Mouse (Mus musculus): ENCODE results near the gene Trmt61a. TPM values are rescaled to one million over a fixed set of nuclear protein-coding genes. Genes with fewer than 3 reads are reported as not detected.
A peak's percentile ranks its signal among the peaks of the same experiment; 100 is the strongest.
"Not testable (repeated sequence)": the region's sequence is repeated elsewhere in the genome, so short reads cannot be mapped to it uniquely, and the experiment has no call there.

The Trmt61a gene
- total RNA-seq, 2 experiments from 2014 or later: 17.1 to 19.7 TPM

DNA sequence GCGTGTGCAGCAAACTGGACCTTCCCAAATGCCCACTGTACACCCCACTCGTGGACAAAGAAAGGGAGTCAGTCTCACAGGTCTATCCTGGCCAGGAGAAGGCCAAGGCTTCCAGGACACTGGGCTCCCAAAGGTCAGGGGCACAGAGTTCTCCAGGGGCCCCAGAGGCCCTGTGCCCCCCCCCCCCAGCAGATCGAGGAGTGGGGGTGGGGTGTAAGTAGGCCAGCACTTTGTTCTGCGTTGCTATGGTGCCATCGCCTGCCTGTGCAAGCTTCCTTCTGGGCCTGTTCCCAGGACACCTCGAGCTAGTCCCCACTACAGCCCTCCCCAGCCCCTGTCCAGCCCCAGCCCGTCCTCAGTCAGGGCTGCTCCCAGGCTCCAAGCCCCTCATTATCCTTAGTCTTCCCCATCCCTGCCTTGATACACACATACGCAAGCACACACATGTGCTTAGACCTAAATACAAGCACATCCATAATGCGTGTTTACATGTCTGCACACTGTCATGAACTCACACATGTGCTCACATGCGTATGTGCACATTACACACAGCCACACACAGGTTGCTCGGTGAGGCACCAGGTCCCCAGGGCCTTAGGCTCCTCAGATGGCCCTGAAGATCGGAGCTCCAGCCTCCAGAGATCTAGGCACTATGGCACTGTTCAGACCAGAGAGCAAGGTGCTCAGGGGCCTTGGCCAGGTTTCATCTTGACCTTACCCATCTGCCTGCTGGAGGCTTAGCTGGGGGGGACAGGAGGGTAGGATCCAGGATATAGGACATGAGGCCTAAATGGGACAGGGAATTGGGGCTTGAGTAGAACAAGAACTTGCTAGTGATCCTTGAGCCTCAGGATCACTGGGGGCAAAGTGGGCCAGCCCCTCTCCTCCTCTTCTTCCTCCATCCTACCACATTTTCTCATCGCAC lies 17.2 kb downstream of the Trmt61a start:
- DNase-seq (ENCODE audit: extremely low spot score in 1 of 2, low spot score in 1 of 2): no peak

DNA sequence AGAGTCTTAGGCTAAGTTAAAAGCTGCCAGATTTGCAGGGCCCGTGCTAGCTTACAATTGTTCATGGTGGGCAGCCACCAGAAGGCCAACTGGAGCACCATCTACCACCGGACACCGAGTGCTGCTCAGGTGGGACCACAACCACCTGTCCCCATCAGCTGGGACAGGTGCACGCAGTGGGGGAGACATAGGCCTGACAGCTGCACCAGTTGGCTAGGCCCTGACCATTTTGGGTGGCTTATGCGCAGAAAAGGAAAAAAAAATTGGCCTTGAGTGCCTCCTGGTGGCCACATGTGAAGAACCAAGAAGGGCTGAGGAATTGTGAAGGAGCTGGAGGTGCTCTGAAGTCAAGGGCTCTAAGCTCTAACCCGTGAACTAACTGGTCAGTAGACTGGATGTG lies 18.3 kb downstream of the Trmt61a start:
- peak in 1 of 2 experiments; percentile 77 for DNase-seq (ENCODE audit: extremely low spot score in 1 of 2, low spot score in 1 of 2)

DNA sequence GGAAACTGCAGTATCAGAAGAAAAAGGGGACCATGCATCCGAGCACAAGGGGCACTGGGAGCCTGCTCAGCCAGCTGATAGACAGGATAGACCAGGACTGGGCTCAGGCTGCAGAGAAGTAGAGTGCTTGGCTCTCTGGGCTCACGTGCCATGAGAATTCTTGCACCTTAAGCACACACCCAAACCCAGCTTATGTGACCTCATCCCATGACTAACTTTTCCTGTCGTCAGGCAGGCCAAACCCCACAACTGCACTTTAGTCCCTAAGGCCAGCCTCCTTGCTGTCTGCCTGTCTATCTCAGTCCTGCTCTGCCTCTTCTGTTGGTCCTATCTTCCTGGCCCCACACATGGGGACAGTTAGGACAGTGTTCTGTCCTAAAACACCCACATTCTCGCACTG lies 19.8 kb downstream of the Trmt61a start:
- DNase-seq (ENCODE audit: extremely low spot score in 1 of 2, low spot score in 1 of 2): no peak

DNA sequence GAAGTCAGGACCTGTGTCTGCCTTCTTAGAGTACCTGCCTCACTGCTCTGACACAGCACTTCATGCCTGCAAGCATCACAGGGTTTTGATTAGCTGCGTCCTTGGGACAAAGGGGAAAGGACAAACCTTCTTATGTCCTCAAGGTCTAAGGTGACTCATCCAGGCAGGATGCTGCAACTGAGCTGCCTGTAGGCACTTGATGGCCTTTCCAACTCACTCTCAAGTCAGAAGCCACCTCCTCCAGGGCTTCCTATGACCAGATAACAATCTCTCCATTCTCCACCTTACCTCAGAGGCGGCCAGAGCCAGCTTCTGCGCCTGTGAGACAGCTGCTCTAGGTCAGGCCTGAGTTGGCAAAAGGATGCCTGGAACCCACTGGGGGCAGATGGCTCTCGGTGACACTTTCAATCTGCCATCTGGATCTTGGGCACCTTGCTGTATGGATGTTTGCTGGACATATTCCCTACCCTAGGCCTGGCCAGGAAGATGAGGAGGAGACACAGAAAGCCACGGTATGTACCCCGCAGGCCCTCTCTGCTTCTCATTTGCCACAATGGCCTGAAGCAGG lies 20.5 kb downstream of the Trmt61a start:
- DNase-seq (ENCODE audit: extremely low spot score in 1 of 2, low spot score in 1 of 2): no peak

DNA sequence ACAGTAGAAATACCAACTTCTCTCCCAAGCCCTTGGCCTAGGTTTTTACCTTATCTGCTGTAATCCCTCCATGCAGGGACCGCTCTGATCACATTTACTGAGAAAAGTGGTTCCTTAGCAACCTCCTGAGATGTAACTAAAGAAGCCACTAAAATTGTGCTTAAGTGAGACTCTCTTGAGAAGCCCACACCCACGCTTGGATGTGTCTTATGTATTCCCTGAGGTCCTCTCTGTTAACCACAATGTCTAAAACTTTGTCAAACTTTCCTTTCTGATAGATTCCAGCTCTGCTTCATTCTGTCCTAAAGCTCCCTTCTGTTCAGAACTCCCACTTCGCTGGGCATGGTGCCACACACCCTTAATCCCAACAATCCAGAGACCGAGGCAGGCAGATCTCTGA lies 21.6 kb downstream of the Trmt61a start:
- no peak for DNase-seq (ENCODE audit: extremely low spot score in 1 of 2, low spot score in 1 of 2)

DNA sequence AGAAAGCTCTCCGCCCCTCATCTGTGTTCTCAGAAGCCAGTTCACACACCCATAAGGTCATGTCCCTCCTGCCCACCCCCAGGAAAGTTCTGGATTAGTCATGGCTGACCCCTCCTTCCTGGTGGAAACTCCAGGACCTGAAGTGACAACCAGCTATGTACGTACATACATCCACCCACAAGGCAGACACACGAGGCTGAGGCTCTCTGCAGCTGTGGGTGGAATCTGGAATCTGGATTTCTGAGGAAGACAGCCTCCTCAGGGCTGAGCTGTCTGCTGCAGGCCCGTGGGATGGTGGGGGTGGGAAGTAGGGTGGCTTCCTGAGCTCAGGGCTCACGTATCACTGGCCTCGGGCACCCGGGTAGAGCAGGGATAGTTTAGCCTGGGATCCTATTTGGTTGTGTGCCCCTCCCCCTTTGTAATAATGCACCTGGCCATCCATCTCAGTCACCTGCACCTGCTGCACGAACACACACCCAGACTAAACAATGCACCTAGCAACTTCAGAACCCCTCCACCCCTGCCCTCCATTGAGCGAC lies 23.1 kb downstream of the Trmt61a start:
- DNase-seq (ENCODE audit: extremely low spot score in 1 of 2, low spot score in 1 of 2): no peak

DNA sequence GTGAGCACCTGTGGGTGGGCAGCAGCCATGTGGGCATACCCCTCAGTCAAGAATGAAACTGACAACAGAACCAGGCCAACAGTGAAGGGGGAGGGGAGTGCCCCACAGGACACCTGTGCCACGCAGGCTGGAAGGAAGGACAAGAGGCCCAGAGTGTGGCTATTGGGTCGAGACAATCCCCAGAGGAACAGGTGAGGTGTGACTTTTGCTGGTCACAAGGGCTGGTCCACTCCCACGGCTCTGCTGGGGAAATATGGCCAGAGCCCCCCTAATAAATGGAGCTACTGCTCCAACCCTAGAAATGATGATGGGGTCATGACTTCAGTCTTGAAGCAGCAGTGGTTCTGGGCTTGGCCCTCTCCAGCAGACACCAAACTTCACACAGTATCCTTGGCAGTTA lies 25.4 kb downstream of the Trmt61a start:
- no peak for DNase-seq (ENCODE audit: extremely low spot score in 1 of 2, low spot score in 1 of 2)

DNA sequence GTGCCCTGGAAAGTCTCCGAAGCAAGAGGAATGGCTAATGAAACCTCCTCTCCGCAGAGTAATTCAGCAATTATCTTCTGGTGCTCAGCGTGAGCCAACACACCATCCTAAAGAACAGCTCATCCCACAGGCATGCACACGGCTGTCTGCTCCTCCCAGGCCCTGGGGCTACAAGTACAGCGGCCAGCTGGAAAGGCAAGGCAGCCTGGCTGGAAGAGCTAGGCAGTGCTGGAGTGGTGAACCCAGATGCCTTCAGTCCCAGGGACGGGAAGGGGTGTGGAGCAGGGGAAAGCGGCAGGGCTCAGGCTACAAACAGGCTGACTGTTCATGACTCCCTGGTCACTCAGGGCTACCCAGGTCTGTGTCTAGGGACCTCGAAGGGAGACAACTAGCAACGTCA lies 26.7 kb downstream of the Trmt61a start:
- DNase-seq (ENCODE audit: extremely low spot score in 1 of 2, low spot score in 1 of 2): no peak

DNA sequence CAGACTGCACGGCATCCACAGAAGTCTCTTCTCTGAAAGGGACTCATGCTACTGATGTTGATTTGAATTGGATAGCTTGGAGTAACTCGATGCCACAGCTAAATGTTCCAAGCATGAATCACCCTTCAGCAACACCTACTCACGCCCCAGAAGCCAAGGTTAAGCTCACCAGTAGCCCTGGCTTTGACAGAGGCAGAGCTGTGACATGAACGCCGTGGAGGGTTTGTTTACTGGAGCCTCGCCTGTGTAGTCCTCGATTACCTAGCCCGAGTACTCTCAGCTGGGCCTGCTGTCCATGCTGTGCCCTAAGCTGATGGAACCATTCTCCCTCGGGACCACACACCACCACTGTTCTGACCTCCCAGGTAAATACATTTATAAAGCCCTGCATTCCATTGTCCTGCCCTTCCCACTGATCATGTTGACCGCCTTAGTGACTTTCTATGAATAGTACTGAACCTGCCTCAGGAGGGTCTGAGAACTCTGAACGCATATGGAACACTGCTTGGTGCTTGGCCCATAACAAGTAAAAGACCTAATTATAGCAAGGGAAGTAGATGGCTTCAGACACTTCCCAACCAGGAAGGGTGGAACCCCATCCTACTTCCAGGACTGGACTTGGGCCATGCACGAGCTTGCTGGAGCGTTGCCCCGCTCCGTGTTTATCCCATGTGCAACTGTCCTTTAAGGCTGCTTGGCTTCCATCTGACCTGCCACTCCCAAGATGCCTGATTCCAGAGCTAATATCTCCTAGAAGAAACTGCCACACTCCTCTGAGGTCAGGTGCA lies 27.5 kb downstream of the Trmt61a start:
- no peak for DNase-seq (ENCODE audit: extremely low spot score in 1 of 2, low spot score in 1 of 2)

DNA sequence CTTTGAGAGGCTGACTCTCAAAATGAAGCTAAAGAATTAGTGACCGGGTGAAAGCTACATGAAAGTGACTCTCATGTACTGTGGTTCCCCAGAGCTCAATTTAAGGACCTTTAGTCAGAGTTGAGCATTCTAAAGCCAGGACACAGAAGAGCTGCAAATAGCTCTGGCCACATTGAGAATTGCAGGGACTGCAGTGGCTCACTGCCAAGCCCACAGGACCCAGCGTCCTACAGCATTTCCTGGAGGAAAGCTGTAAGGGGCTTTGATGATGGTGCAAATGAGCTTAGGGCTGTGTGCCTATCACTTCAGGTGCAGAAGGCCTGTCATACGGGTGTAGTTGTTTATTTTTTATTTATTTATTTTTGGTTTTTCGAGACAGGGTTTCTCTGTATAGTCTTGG lies 30.3 kb downstream of the Trmt61a start:
- DNase-seq (ENCODE audit: extremely low spot score in 1 of 2, low spot score in 1 of 2): no peak

DNA sequence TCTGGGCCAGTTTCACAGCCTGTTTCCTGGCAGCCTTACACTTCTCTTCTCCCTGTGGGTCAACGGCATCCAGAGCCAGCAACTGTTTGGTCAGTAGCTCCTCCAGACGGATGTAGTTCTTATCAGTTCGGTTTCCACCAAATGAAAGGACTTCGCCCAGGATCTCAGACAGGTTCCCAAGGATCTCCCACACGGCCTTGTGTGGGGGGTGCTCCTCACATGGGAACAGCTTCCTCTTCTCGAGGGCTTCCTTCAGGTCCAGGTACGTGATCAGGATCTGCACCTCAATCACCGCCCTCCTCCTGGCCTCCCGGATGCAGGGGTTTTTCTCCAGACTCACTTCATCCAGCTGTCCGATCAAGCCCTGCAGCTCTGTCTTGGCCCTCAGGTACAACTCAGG lies 32.2 kb downstream of the Trmt61a start:
- no peak for DNase-seq (ENCODE audit: extremely low spot score in 1 of 2, low spot score in 1 of 2)

DNA sequence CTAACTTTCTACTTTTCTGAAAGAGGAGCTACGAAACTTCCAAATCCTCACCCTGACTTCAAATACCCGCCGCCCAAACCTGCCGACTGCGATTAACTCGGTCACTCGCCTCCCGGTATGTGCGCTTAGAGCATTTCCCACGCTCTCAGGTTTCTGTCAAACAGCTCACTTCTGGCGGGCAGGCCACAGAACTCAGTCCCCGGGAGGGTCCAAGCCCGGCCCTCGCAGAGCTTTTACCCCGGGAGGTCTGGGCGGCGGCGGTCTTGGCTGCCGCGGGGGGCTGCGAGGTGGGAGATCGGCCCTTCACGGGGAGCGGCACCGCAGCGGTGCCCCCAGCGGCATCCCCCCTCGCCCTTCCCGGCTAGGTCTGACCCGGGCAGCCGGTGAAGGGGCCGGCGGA lies 34.6 kb downstream of the Trmt61a start:
- no peak for DNase-seq (ENCODE audit: extremely low spot score in 1 of 2, low spot score in 1 of 2)

DNA sequence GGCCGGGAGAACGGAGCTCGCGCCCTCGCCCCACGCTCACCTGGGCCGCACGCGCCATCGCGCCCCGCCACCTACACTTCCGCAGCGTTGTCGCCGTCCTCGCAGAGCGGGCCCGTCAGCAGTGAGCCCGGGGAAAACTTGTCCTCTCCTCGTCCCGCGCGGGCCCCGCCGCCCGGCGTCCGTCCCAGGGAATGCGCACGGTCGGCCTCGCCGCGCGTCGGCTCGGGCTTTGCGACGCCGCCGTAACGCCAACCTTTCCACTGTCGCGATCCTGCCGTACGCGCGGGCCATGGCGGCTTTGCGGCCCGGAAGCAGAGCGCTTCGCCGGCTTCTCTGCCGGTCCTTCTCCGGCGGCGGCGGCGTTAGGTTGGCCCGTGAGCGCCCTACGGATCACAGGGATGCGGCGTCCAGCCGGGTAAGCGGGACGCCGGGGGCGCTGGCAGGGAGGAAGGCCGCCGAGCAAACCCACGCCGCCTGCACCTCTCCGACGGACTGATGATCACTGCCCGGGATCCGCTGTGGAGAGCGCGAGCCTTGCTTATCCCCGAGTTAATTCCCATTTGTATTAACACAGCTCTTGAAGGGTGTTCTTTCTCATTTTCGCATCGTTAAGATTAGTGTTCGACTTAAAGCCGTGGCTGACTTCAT lies 35.2 kb downstream of the Trmt61a start, which contains the start of the genes Bag5 and Apopt1:
Gene Bag5, minus strand, starts transcription at position 254 of the 648 bp plus-strand sequence.
Gene Apopt1, plus strand, starts transcription at position 258 of the 648 bp plus-strand sequence.
- peak; percentile 81 to 85 for DNase-seq (ENCODE audit: extremely low spot score in 1 of 2, low spot score in 1 of 2)

DNA sequence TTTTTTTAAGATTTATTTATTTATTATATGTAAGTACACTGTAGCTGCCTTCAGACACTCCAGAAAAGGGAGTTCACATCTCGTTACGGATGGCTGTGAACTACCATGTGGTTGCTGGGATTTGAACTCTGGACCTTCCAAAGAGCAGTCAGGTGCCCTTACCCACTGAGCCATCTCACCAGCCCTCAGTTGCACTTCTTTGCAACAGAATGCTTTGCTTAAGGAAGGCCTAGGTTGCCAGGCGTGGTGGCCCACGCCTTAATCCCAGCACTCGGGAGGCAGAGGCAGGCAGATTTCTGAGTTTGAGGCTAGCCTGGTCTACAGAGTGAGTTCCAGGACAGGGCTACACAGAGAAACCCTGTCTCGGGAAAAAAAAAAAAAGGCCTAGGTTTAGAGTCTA lies 36.0 kb downstream of the Trmt61a start:
- not testable (repeated sequence) for DNase-seq (ENCODE audit: extremely low spot score in 1 of 2, low spot score in 1 of 2)

DNA sequence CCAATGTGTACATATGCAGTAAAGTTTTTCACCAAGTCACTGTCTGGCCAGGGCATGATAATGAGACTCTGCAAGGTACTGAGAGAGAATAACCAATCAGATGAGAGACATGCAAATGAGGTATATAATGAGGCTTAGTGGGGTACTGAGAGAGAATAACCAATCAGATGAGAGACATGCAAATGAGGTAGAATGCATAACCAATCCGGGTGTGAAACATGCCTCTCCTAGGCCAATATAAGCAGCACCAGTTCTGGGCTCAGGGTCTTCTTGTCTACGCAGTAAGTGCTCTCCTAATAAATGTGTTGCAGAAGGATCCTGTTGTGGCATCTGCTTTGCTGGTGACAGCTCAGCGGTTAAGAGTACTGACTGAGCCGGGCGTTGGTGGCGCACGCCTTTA lies 38.6 kb downstream of the Trmt61a start:
- DNase-seq (ENCODE audit: extremely low spot score in 1 of 2, low spot score in 1 of 2): no peak

DNA sequence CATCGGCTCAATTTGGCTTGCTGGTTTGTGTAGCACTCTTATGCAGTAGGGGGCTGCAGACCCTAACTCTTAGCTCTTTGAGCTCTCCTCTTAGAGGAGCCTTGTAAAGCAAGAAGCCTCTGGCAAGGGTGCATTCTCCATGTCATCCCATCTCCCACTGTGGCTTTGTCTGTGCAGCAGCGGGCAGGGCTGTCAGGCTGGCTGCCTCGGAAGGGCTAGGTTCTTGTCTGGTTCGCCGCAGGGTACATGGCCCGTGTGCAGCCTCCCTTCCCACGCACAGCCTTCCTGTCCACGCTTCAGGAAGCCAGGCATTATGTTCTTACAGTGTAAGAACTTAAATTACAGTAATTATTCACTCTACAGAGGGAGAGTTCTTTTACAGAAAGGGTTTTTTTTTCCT lies 40.8 kb downstream of the Trmt61a start:
- DNase-seq (ENCODE audit: extremely low spot score in 1 of 2, low spot score in 1 of 2): no peak

DNA sequence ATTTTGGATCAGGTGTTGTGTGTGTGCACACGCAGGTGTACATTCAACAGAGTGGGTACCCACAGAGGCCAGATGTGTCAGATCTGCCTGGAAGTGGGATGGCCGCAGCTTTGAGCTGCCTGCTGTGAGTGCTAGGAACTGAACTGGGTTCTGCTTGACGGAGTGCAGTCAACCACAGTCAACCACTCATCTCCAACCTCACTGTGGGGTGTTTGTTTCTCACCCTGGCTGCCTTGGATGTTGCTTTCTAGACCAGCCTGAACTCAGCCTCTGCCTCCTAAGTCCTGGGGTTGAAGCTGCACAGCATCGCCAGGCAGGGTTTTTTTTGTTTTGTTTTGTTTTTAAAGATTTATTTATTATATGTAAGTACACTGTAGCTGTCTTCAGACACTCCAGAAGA lies 42.3 kb downstream of the Trmt61a start:
- no peak for DNase-seq (ENCODE audit: extremely low spot score in 1 of 2, low spot score in 1 of 2)

DNA sequence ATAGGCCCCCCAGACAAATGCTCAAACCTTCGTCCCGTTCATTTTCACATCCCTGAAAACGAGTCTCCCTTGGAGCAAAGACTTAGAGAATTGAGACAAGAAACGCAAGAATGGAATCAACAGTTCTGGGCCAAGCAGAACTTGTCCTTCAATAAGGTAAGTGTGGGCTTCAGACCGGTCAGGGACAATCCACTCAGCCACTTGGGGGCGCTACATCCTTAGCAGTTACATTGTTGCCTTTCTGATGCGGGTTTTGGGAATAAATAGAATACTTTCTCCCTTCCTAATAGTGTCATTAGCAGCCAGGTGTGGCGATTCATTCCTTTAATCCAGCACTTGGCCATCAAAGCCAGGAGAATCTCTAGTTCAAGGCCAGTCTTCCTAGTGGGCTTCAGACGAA lies 44.7 kb downstream of the Trmt61a start:
- DNase-seq (ENCODE audit: extremely low spot score in 1 of 2, low spot score in 1 of 2): peak in 1 of 2 experiments; percentile 79

DNA sequence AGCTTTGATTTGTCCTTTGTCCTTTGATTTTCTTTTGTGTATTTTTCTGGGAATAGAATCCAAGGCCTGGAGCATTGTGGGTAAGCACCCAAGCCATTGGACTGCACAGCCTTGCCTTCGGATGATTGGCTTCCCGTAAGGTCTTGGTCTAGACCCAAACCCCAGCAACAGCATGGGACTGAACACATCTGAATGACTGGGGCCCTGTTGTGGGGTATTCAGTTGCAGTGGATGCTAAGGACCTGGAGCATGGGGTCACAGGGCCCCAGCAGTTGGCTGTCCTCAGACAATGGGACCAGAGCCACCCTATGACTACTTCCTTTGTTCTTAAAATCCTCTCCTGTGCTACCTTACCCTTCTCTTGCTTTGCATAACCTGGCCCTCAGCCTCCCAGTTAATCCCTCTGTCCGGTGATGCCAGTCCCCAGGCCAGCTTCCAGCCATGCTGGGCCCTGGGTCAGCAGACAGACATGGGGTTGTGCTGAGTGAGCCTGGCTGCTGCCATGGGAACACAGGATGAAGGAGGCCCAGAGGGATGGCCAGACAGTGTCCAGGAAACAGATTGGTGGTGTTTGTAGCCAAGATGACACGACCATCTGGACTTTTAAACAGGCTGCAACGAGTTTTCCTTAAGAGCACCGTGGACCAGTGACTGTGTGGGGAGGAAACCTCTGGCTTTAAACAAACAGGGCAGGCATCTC lies 46.9 kb downstream of the Trmt61a start:
- DNase-seq (ENCODE audit: extremely low spot score in 1 of 2, low spot score in 1 of 2): no peak
